Mouse (Mus musculus) adrenal gland, adult 18-20 months (tissue): ENCODE data around the gene Nme8. TPM values are rescaled to one million over a fixed set of nuclear protein-coding genes. Genes with fewer than 3 reads are reported as not detected.

Source experiments
- DNase-seq, 2 experiments: peaks; one replicate each; pipeline ENCODE4 v3.0.0; 2021 to 2022; ENCODE audit warnings: low spot score in 2 of 2
- total RNA-seq, 2 experiments: library from RNA; stranded (reverse); gene quantifications; 1 replicate in 1 of 2; 2 replicates in 1 of 2; pipeline ENCODE4 v1.2.3; 2021

The Nme8 gene
- total RNA-seq, 2 experiments from 2014 or later, result not detected

DNA sequence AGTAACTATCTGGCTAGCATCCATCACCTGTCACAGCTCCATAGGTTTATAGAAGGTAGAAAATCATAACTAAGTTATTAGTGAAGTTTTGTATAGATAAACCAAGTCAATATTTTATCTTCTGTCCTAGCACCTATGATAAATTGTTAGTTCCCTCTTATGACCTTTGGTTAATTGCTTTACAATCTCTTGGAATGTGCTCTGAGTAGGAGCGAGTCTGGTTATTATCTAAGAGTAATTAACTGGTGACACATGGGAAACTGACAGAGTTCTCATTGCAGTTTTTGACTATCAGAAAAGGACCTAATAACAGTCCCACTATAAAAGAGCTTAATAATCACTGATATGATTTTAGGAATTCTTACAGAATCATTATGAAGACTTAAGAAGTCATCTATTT, 54.1 kb downstream of the Nme8 start:
- no peak for DNase-seq

DNA sequence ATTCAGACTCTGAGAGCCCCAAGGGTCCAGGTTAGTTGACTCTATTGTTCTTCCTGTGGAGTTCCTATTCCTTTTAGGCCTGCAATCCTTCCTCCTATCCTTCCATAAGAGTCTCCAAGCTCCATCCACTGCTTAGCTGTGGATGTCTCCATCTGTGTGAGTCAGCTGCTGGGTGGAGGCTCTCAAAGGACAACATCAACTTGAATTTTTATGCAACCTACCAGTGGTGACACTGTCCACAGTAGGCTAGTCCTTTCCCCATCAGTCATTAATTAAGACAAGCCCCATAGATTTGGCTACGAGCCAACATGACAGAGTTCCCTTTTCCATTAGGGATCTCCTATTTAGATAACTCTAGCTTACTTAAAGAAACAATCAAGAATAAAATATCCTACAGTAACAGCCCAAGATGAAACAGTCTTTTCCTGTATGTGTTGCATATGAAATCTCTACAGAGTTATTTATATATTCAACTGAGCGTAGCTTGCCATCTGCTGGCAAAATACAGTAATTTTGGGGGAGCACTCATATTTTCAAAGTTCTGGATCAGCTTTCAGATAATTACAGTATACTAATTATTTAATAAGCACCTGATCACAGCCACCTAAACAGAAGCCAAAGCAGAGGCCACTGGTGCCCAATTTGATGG, 57.3 kb downstream of the Nme8 start:
- DNase-seq, result no peak

DNA sequence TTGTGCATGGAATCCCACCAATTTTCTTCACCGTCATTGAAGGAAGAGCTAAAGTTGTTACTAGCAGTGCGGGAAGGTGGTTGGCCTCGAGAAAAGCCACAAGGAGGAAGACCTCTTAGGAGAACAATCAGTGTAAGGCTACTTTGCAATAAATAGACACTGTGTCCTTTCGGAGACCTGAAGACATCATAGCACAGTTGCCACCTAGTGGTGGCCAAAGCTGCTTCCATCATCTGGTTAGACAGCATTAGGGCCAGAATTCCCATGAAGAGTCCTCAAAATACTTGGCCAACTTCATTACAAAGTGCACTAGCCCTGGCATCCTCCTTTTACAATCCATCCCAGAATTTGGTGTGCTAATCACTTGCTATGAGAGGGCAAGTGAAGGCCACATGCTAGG, 61.5 kb downstream of the Nme8 start:
- no peak for DNase-seq

DNA sequence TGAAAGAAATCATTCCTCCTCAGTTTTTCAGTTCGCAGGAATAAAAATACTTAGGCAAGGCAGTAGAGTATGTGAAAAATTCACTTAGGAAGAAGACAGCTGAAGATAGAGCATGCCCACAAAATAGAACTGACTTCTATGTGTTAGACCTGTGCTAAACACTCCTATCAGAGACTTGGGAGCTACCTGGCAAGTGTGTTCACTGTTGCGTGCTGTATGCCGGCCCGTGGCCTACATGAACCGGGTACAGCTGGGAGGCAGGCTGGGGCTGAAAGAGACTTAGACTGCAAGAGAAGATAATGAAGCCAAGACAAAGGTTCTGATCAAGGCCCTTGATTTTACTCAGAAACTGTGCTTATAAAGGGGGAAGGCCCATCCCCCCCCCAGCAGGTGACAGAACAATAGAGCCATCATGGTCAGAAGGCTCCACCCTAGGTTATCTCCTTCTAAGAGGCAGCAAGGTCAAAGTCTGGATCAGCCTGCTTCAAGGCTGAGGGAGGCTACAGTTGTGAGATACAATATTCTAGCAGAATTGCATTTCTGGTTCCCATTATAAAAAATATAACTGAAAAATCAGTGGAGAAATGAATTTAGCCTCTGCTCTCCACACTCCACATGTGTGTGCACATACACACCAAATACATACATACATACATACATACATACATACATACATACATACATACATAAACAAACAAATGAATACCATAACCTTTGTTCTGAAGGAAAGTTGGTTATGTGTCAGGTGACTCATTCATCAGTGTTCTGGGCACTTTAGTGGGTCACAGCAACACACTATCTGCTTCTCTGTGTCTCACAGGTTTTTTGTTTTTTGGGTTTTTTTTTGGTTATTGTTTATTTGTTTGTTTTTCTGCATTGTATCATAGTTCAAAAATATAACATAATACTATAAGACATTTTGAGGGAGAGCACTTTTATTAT, 66.6 kb downstream of the Nme8 start:
- no peak for DNase-seq

DNA sequence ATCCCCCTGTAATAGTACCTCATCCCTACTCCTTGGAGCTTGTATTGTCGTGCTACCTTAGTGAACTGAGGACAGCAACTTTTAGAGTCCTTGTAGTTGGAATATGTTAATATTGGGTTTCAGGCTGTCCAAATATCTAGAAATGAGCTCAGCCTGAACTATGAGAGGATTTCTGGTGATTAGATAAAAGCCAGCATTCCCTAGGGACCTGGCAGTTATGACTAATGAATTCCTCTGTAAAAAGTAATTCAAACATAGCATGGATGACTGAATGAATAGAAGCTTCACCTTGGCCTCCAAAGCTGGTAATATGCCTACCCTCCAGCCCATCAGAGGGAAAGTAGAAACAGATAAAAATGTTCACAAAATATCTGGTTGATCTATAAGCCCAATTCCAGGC, 71.1 kb downstream of the Nme8 start:
- no peak for DNase-seq

DNA sequence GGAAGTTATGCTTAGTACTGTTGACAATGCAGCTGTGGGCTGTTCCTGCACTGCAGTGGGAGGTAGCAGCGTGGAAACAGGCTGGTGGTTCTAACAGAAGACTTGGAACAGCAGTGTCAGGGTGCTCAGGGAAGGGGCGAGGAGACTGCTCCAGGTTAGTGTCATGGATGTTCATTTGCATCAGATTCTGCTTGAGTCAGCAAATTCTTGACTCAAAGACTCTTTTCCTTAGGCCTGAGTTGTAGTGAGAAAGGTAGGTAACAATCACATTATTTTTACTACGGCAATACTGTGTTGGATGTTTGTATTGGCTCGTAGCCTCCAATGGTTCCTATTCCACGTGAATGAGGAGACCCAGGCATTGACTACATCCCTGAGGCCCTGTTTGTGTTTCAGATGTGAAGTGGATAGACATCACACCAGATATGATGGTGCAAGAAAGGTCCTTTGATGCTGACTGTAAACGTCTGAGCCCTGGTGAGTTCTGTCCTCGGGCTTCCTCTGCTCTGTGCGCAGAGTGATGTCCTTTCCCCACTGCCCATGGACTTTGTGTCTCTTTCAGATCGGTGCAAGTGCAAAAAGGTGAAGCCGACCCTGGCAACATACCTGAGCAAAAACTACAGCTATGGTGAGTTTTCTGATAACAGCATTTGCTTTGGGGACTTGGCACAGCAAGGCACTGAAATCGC, 72.8 kb downstream of the Nme8 start:
- no peak for DNase-seq

DNA sequence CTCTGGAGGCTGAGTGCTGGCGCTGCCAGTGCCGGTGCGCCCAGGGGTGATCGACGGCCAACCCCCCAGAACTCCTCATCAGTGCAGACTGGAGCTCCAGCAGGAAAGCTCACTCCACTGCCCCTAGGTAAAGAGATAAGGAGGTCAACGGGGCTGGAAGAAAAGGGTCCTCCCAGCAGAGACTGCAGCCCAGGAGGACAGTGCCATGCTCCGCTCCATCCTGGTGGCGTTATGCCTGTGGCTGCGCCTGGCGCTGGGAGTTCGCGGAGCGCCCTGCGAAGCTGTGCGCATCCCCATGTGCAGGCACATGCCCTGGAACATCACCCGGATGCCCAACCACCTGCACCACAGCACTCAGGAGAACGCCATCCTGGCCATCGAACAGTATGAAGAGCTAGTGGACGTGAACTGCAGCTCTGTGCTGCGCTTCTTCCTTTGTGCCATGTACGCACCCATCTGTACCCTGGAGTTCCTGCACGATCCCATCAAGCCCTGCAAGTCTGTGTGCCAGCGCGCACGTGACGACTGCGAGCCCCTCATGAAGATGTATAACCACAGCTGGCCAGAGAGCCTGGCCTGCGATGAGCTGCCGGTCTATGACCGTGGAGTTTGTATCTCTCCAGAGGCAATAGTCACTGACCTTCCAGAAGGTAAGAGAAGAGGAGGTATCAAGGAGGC, 74.2 kb downstream of the Nme8 start:
- peak in 1 of 2 experiments; percentile 15 for DNase-seq

DNA sequence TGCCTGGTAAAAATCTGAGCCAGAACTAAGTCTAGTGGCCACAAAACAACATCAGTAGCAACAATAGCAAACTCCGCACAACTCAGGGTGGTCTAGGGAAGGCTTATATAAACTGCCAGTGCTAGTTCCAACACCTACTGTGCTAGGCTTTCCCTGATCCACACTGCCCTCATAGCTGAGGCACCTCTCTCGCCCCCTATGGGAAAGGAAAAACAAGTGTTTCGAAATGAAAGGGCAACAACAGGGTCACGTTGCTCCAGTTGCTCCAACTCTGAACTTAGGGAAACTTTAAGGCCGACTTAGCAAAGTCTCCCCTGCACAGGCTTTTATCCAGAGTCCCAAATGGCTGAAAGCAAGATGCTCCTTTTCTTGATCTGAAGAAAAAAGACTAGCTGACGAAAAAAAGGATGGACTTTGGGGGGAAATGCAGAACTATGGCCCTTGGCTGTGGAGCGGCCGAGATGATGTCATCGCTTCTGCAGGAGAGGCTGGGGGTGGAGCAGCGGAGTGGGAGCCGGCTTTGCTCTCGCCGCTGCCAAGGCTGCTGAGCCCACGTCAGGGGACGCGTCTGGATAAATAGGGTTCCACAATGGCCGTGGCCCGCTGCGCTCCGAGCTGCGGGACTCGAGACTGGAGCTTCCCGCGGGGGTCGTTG, 74.9 kb downstream of the Nme8 start, which contains the start of gene Sfrp4:
Sfrp4 (plus strand) TSS at position 532 of the 655 bp plus-strand sequence.
- peak; percentile 35 to 43 for DNase-seq

DNA sequence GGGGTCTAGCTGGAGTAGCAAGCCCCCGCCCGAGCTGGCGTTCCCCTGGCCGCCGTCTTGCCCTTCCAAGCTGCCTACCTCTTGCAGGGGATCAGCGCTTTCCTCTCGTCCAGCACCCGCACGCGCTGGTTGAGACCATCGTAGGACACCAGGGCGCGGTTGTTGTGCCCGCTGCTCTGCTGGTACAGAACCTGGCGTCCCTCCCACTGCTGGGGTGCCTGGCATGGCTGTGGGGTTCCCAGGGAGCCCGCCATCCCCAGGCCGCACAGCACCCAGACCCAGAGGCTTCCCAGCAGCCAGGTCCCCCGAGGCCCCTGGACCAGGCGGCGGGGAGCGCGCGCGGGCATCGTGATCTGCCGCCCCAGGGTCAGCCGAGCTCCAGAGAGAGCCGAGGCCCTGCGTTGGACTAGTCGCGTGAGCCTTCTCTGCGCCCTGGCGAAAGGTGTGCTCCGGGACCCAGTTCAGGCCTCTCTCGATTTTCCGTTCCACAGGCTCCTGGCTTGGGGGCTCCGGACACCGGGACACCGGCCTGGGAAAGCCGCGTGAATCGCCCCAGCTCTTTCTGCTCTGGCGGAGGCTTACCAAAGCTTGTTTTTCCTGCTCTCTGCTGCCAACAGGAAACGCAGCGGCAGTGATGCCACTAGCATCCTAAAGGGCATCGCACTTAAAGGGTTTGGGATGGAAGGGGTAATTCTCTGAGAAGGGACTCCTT, 78.2 kb downstream of the Nme8 start, which contains the start of gene Epdr1:
Epdr1 (minus strand) TSS at position 712 of the 712 bp plus-strand sequence.
- DNase-seq, result peak; percentile 35 to 64

DNA sequence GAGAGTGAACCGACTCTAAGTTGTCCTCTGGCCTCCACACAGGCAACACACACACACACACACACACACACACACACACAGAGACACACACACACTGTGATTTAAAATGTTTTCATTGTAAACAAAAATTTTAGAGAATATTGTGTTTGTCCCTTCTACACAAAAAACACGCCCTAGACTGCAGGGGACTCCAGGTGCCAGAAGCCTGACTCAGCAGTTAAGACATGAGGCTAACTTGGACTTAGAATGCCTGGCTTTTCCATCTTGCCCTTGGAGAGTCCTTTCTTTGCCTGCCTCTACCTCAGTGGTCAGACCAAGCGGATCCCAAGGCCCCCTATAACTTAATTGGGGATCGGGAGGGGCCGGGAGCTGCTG, 78.8 kb downstream of the Nme8 start:
- no peak for DNase-seq

DNA sequence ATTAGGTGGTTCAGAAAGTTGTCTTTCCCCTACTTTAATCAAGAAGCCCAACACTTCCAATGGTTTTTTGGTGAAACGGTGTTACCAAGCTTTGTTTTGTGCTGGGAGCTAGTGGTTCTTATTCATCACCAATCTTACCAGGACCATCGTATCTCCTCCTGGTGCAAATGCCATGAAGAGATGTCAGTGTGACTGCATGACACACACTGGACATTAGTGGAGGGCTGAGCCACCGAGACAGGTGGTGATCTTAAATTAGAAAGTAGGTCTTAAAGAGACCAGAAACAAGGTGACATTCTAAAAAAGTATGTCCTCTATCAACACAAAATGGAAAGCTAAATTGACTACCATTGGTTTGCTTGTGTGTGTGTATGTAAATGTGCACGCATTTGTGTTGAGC, 79.5 kb downstream of the Nme8 start:
- DNase-seq, result no peak

DNA sequence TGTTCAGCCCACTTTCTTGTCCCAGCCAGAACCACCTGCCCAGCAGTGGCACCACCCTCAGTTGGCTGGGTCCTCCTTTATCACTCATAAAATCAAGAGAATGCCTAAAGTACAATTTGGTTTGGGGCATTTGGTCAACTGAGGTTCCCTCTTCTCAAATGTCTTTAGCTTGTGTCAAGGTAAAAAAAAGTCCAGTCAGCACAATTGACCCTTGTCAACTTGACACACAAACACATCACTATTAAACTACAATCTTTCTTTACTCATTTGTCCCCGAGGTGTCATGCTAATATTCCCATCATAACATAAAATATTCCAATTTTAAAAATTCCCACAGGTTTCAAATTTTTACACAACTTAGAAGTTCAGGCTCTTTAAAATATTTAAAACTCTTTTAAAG, 83.3 kb downstream of the Nme8 start:
- DNase-seq, result no peak

DNA sequence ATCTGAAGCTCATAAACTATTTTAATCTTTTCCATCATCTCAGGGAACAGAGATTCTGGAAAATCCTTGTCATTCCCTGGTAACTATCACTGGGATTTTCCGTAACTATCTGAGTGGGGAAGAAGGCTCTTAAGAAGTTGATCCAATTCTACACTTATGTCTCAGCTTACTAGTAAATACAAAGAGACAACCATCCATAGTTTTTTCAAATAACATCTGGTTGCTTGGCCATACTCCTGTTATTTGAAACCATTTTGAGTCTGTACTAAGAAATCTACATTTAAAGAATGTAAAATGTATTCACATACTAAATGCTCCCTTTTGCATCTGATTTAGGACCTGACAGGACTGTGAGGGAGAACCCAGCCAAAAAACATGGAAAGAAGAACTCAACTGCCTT, 84.2 kb downstream of the Nme8 start:
- no peak for DNase-seq

DNA sequence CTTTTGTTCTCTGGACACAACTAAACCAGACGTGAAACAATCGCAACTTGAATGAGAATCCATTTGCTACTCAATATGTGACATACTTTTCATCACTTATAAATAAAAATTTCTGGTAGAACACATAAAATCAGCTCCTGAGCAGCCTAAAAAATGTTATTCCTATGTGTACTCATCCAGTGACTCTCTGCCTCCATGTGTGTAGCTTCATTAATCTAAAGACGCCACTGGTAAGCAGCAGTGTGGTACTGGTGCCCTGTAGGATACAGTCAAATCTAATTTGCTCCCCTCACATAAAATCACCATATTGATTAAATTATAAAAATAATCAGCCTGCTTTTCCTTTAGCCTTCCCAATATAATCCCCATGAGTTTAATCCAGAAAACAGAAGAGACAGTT, 84.6 kb downstream of the Nme8 start:
- no peak for DNase-seq

DNA sequence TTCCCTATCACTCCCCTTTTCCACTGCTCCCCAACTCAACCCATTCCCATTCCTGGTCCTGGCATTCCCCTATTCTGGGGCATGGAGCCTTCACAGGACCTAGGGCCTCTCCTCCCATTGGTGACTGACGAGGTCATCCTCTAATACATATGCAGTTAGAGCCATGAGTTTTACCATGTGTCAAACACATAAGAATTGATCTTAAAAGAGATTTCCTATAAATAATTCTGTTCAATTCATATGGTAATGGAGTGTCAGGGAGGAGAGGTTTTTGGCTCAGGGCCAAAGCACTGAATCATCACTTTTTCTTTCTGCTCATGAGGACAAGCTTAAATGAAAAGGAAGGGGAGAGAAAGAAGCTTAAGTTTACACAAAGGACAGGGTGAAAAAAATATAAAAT, 85.2 kb downstream of the Nme8 start:
- DNase-seq, result no peak

DNA sequence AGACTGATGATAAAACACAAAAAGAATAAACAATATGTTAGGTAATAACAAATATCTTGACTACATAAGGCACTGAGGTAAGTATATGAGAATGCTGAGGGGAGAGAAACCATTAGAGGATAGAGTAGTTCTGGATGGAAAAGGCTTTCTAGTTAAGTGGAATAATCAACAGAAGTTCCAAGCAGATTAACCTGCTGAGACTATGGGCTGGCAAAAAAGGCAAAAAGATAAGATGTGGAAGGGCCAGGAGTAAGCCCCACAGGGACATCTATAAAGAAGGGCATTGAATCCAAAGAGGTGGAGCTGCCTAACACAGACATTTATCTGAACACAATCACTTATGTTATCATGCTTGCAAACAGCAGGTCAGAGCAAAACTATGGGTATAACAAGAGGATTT, 89.5 kb downstream of the Nme8 start:
- DNase-seq, result no peak

DNA sequence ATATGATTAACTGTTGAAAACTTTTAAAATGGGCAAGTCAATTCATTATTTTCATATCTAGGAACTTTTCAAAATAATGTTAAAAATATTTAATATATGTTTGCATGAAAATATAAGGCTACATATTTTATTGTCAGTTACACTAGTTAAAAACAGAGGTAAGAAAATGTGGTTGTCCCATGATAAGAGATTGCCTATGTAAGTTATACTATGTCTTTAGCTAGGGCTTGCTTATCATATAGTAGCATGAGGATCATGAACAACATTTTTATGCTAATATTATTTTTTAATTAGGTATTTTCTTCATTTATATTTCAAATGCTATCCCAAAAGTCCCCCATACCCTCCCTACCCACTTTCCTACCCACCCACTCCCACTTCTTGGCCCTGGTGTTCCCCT, 92.7 kb downstream of the Nme8 start:
- no peak for DNase-seq

DNA sequence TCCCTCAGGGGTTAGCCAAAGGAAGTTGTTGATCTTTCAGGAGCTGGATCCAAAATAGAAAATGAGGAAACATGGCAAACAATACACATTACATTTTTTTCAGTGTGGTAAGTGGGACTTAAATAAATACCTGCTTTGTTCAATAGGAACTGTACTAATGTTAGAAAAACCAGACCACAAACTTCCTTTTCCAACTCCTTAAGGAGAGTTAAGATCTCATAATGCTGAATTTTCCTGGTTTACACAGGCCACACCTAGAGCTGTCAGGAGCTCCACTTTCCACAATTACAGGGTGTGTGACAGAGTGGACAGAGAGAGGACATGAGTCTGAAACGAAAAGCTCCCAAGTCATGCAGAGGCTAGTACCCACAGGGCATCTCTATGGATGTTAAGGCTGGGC, 93.9 kb downstream of the Nme8 start:
- DNase-seq, result no peak

DNA sequence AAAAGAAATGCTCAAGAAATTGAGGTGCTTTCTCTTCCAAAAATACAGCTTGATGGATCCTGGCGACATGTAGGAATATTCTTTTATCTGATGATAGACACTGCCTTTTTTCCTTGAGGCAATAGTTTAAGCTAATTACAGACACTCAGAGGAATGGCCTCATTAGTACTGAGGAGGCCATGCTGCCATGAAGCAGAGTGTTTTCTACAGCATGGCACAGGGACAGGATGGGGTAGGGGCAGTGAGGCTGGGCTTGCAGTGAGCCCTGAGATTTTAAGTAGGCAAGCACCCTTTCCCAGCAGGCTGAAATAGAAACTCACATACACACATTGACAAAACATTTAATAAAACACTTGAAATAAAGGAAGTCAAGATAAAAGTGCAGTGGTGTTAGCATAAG, 95.1 kb downstream of the Nme8 start:
- DNase-seq, result no peak

DNA sequence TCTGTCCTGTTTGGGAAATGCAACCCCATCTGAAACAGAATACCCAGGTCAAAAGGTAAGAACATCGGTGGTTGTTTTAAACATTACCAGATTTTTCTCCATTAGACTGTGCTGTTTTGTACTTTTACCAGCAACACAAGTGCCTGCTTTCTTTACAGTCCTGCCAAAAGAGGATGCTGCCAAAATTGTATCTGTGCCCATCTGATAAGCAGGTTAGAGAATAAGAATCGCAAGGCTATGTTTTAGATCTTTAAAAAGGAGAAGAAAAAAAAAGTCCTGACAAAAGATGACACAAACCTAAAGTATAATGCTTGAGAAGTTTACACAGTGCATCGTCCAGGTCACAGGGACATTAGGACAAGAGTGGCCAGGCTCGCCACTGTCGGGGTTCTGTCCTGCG, 98.4 kb downstream of the Nme8 start:
- no peak for DNase-seq
